Mouse (Mus musculus): ENCODE data around the gene Gm10322.

Gene Gm10322

GRCm38 (mm10) chr10:59602043-59602442 lies 13.8 kb upstream of the Gm10322 start:
- no peak for DNase-seq (ENCODE audit: low read depth, low spot score)

GRCm38 (mm10) chr10:59602891-59603290 lies 13.0 kb upstream of the Gm10322 start:
- no peak for DNase-seq (ENCODE audit: low read depth, low spot score)

- peak; percentile 31 for DNase-seq (ENCODE audit: low read depth, low spot score)
These were observed 12.0 kb upstream of the Gm10322 start for GRCm38 (mm10) chr10:59603843-59604242.

GRCm38 (mm10) chr10:59604879-59605464 lies 10.9 kb upstream of the Gm10322 start:
- no peak for DNase-seq (ENCODE audit: low read depth, low spot score)

GRCm38 (mm10) chr10:59613276-59613675 lies 2.6 kb upstream of the Gm10322 start:
- DNase-seq (ENCODE audit: low read depth, low spot score), result no peak

- no peak for DNase-seq (ENCODE audit: low read depth, low spot score)
These were observed 1.7 kb upstream of the Gm10322 start for GRCm38 (mm10) chr10:59614141-59614540.

- peak; percentile 31 for DNase-seq (ENCODE audit: low read depth, low spot score)
These were observed 452 bp upstream of the Gm10322 start for GRCm38 (mm10) chr10:59615411-59615810.

GRCm38 (mm10) chr10:59616522-59616921 lies 659 bp downstream of the Gm10322 start, which contains the start of gene Mcu:
TSS of gene Mcu (minus strand) at chr10:59616692.
- peak; percentile 95 for DNase-seq (ENCODE audit: low read depth, low spot score)

- no peak for DNase-seq (ENCODE audit: low read depth, low spot score)
These were observed 1.9 kb downstream of the Gm10322 start for GRCm38 (mm10) chr10:59617776-59618175.

- no peak for DNase-seq (ENCODE audit: low read depth, low spot score)
These were observed 5.5 kb downstream of the Gm10322 start for GRCm38 (mm10) chr10:59621355-59621754.

GRCm38 (mm10) chr10:59623496-59623895 lies 7.6 kb downstream of the Gm10322 start:
- DNase-seq (ENCODE audit: low read depth, low spot score), result no peak

- DNase-seq (ENCODE audit: low read depth, low spot score), result no peak
These were observed 13.0 kb downstream of the Gm10322 start for GRCm38 (mm10) chr10:59628641-59629505.

GRCm38 (mm10) chr10:59629506-59629782 lies 13.6 kb downstream of the Gm10322 start:
- DNase-seq (ENCODE audit: low read depth, low spot score), result no peak

- DNase-seq (ENCODE audit: low read depth, low spot score), result no peak
These were observed 20.2 kb downstream of the Gm10322 start for GRCm38 (mm10) chr10:59636048-59636447.

GRCm38 (mm10) chr10:59636751-59637533 lies 21.1 kb downstream of the Gm10322 start:
- DNase-seq (ENCODE audit: low read depth, low spot score), result peak; percentile 37

GRCm38 (mm10) chr10:59637596-59638124 lies 21.8 kb downstream of the Gm10322 start:
- DNase-seq (ENCODE audit: low read depth, low spot score), result peak; percentile 64

GRCm38 (mm10) chr10:59638576-59638975 lies 22.7 kb downstream of the Gm10322 start:
- DNase-seq (ENCODE audit: low read depth, low spot score), result peak; percentile 89

- peak; percentile 87 for DNase-seq (ENCODE audit: low read depth, low spot score)
These were observed 27.0 kb downstream of the Gm10322 start for GRCm38 (mm10) chr10:59642659-59643377.

GRCm38 (mm10) chr10:59643645-59644044 lies 27.8 kb downstream of the Gm10322 start:
- no peak for DNase-seq (ENCODE audit: low read depth, low spot score)

GRCm38 (mm10) chr10:59644710-59645109 lies 28.8 kb downstream of the Gm10322 start:
- no peak for DNase-seq (ENCODE audit: low read depth, low spot score)

GRCm38 (mm10) chr10:59645153-59645552 lies 29.3 kb downstream of the Gm10322 start:
- no peak for DNase-seq (ENCODE audit: low read depth, low spot score)
